25 mouse cellular contexts compared by ENCODE assay signal in the genomic region with DNA sequence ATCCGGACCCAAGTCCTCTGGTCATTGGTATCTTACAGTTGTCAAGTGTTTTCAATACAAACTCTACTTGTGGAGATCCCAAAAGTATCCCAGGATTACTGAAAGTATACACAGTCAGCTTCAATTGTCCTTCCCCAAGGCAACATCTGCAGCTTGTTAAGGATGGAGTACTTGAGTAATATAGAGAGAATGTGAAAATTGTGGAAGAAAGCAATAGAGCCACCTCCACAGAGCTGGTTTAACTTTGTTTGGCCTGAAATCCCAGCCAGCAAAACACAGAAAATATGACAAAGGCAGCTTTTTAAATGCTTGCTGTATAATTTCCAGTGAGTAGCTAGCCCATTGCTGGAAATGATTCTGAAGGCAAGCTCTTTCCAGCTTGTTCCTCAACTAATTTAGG.
DNase-seq lines count a peak whose midpoint lies in the region; ATAC-seq lines count a peak whose summit lies in the region.
"Had no signal": no experiment of that assay in that cellular context is flagged by ENCODE, and none has a peak within 500 bp of the region (broad histone marks: within the 10 kb centered on the region; RNA-seq: fewer than 3 reads in every experiment).

No protein-coding gene starts in this region.

- no peak overlapping the region for H3K4me2 ChIP-seq in embryonic facial prominence, embryonic 15.5 days (replicated peaks)
- no peak overlapping the region for H3K4me2 ChIP-seq in forebrain, embryonic 15.5 days (replicated peaks)
- H3K4me2 ChIP-seq in heart, embryonic 11.5 days = no peak overlapping the region
- H3K4me2 ChIP-seq: heart, embryonic 13.5 days; hindbrain, embryonic 14.5 days had no signal

- WGBS in embryonic facial prominence, embryonic 15.5 days = 67% methylated on average over 1 of the region's 1 CpGs
- WGBS in forebrain, embryonic 15.5 days = 85% methylated on average over 1 of the region's 1 CpGs
- WGBS in heart, embryonic 11.5 days (ENCODE audit: insufficient replicate concordance) = 84% methylated on average over 1 of the region's 1 CpGs

- H3K4me3 ChIP-seq in embryonic facial prominence, embryonic 15.5 days (replicated peaks) = no peak overlapping the region
- no peak overlapping the region for H3K4me3 ChIP-seq in forebrain, embryonic 15.5 days
- no peak overlapping the region for H3K4me3 ChIP-seq in heart, embryonic 11.5 days (ENCODE audit: low read depth, low read length)
- H3K4me3 ChIP-seq: heart, embryonic 13.5 days had no signal

- H3K36me3 ChIP-seq in embryonic facial prominence, embryonic 15.5 days = no peaks in the 10 kb centered on the region
- no peaks in the 10 kb centered on the region for H3K36me3 ChIP-seq in forebrain, embryonic 15.5 days
- H3K36me3 ChIP-seq in heart, embryonic 11.5 days (ENCODE audit: control insufficient read depth, insufficient read depth, low read length) = no peaks in the 10 kb centered on the region
- H3K36me3 ChIP-seq: heart, embryonic 13.5 days had no signal

- no peak for ATAC-seq in embryonic facial prominence, embryonic 15.5 days (ENCODE audit: insufficient number of reproducible peaks, low FRiP score, low TSS enrichment, low read depth)
- ATAC-seq in forebrain, embryonic 15.5 days (replicated peaks) = no peak
- ATAC-seq in heart, embryonic 11.5 days (replicated peaks; ENCODE audit: insufficient number of reproducible peaks, low FRiP score, low TSS enrichment) = no peak
- ATAC-seq: CD4-positive, CD25-positive, alpha-beta regulatory T cell, adult 4 months; forebrain, embryonic 14.5 days; hindbrain, postnatal 0 days; inflammation-experienced regulatory T-cells, adult 6 months; intestine, embryonic 16.5 days; Patski had no signal

- 0 out of 2 replicates have a peak overlapping the region, but pooled peaks have one; percentile 45 for H3K27ac ChIP-seq in embryonic facial prominence, embryonic 15.5 days (replicated peaks)
- no peak overlapping the region for H3K27ac ChIP-seq in forebrain, embryonic 15.5 days (replicated peaks)
- no peak overlapping the region for H3K27ac ChIP-seq in heart, embryonic 11.5 days (ENCODE audit: low read depth, low read length)
- H3K27ac ChIP-seq: heart, embryonic 13.5 days; hindbrain, embryonic 14.5 days; hindbrain, postnatal 0 days had no signal

- DNase-seq in 3T3-L1 (ENCODE audit: low read depth, low spot score) (peak; percentile 72), NIH3T3 (ENCODE audit: low read depth) (peak; percentile 75)
- no peak for DNase-seq in lung, adult 18-20 months
- DNase-seq: adrenal gland, adult 2 months; adrenal gland, postnatal 14 days; cerebellum, adult 11 months; cerebellum, adult 2 months; cerebellum, postnatal 14 days; gastrocnemius, postnatal 25 days; heart, adult 18-20 months; heart, postnatal 14 days; heart, postnatal 4 days; kidney, adult 18-20 months; kidney, adult 9 months had no signal

- H3K27me3 ChIP-seq in embryonic facial prominence, embryonic 15.5 days = no peaks in the 10 kb centered on the region
- H3K27me3 ChIP-seq in forebrain, embryonic 15.5 days = no peaks in the 10 kb centered on the region
- no peaks in the 10 kb centered on the region for H3K27me3 ChIP-seq in heart, embryonic 11.5 days (ENCODE audit: control insufficient read depth, insufficient read depth, low read length)
- H3K27me3 ChIP-seq: heart, embryonic 13.5 days; Patski had no signal

- no peaks in the 10 kb centered on the region for H3K9me3 ChIP-seq in embryonic facial prominence, embryonic 15.5 days (replicated peaks)
- no peaks in the 10 kb centered on the region for H3K9me3 ChIP-seq in forebrain, embryonic 15.5 days
- H3K9me3 ChIP-seq in heart, embryonic 11.5 days (replicated peaks; ENCODE audit: control insufficient read depth, low read length) = no peaks in the 10 kb centered on the region
- H3K9me3 ChIP-seq: heart, embryonic 13.5 days had no signal

- no peak overlapping the region for H3K9ac ChIP-seq in embryonic facial prominence, embryonic 15.5 days
- H3K9ac ChIP-seq in forebrain, embryonic 15.5 days (replicated peaks) = no peak overlapping the region
- no peak overlapping the region for H3K9ac ChIP-seq in heart, embryonic 11.5 days (ENCODE audit: low read depth, low read length)
- H3K9ac ChIP-seq: heart, embryonic 13.5 days; hindbrain, embryonic 14.5 days had no signal

- no peaks in the 10 kb centered on the region for H3K4me1 ChIP-seq in embryonic facial prominence, embryonic 15.5 days
- no peaks in the 10 kb centered on the region for H3K4me1 ChIP-seq in forebrain, embryonic 15.5 days
- H3K4me1 ChIP-seq in heart, embryonic 11.5 days (ENCODE audit: control insufficient read depth, insufficient read depth, low read length) = no peaks in the 10 kb centered on the region
- H3K4me1 ChIP-seq: heart, embryonic 13.5 days had no signal

Comparison
In these comparisons a context has a peak if more than half of its experiments do, and no peak if none do; other contexts are left out.
1. DNase-seq: peak in 3T3-L1 (single experiment) and NIH3T3 (single experiment); none in lung, adult 18-20 months (0 of 2).